Mouse (Mus musculus) spleen, embryonic (tissue): ENCODE data around the gene Slc22a23.
"Not testable (repeated sequence)": the region's sequence is repeated elsewhere in the genome, so short reads cannot be mapped to it uniquely, and the experiment has no call there.

ENCODE experiments used
- CTCF ChIA-PET: fragments of 350-600 bp; sonication (Branson Sonifier 250); formaldehyde crosslinking; loops from one replicate; lab custom pipeline; 2022; lab: Charles Lee

The Slc22a23 gene

GRCm38 (mm10) chr13:34345128-34346085, at the start of gene Slc22a23:
Gene Slc22a23 (minus strand): TSS chr13:34345182.
- CTCF ChIA-PET = interaction anchor here (1.0 kb wide), 1 partner anchor 51 kb away, joined by 3 read pairs; no protein-coding TSS in a partner anchor

DNA sequence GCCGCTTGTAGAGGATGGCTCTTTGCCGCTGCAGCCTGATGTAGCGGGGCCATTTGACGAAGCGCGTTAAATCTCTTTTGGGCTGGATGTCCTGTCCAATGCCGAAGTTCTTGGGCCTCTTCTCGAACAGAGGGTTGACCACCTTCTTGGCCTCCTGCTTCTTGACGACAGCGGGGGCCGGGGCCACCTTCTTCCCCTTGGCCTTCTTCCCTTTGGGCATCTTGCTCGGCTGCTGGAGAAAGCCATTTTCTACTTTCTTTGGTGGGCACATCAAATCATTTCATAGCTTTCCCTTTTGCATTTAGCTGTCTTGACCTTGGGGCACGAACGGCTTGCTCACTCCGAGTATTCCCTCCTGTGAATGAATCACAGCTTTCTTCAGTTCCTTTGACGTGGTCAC, 49.3 kb upstream of the Slc22a23 start:
- CTCF ChIA-PET = not testable (repeated sequence)

DNA sequence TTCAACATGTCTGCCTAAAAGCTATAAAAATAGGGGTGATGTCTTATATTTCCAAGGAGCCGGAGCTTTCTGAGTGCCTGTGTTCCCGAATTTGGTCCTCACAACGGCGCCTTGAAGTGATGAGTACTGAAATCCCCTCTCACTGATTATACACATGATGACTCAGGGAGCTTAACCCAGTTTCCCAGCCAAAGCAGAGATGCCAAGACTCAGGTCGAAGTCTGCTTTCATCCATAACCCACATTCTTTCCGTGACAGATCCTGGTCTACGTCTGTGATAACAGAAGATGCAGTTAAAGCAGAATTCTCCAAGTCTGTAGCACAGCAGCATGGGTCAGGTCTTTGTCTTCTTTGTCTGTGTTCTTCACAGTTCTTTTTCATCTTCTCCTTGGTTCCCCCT, 47.4 kb upstream of the Slc22a23 start:
- CTCF ChIA-PET = no interaction called here

GRCm38 (mm10) chr13:34388219-34388618, 43.2 kb upstream of the Slc22a23 start:
- CTCF ChIA-PET = no interaction called here

GRCm38 (mm10) chr13:34383416-34383815, 38.4 kb upstream of the Slc22a23 start:
- CTCF ChIA-PET = no interaction called here

DNA sequence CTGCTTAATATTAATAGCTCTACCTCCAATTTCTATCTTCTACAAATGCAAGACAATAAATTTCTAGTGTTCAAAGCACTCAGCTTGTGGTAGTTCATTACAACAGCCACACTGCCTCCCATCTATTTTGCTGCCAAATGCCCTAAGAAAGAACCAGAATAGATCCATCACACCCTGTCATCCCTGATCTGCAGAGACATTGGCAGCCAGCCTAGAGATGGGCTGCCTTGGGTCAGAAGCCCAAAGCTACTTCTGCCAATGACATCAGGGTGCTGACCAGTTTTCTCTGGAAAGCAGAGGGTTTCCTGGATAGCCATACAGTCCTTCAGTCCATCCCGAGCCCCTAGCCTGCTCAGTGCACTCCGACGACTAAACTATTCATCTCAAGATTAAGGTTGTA, 33.9 kb upstream of the Slc22a23 start:
- CTCF ChIA-PET = no interaction called here

DNA sequence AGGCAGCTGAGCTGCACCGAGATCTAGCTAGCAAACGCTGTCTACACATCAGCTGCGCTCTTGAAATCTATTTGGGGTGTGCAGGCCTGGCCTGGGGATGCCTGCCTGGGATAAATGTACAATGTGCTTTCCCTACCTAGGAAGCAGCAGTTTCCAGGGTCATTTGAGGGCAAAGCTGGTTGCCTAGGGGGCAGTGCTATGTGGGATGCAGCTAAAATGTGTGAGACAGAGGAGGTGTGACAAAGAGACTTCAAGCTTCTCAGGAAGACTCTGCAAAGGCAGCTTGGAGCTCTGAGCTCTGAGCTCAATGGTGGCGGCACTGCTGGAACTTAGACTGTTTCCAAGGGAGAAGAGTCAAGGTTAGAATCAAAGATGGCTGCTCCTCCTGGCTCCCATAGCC, 30.2 kb upstream of the Slc22a23 start:
- CTCF ChIA-PET = no interaction called here

GRCm38 (mm10) chr13:34372870-34373478, 28.0 kb upstream of the Slc22a23 start:
- CTCF ChIA-PET = no interaction called here

GRCm38 (mm10) chr13:34371951-34372869, 27.2 kb upstream of the Slc22a23 start:
- CTCF ChIA-PET = no interaction called here

DNA sequence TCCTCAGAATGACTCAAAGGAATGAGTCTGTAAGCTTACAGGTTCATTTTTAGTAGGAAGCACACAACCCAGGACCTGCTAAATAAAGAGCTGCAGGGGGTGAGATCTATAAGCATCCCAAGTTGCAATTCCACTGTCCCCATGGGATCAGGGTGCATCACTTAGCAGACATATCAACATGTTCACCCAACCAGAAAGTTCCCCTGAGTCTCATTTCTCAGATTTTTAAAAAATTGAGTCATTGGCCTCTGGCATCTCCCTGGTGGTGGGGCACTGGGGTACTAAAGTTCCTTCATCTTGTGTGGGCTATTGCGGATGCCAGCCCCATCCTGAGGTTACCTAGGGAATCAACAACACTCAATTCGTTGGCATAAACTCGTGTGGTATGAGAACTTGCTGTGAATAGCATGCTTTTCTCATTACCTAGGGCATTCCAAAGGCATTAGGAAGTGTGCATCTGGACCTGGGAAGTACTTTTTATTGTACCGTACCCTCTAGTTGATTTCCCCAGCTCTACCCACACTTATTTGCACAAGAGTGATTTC, 25.4 kb upstream of the Slc22a23 start:
- CTCF ChIA-PET = no interaction called here

DNA sequence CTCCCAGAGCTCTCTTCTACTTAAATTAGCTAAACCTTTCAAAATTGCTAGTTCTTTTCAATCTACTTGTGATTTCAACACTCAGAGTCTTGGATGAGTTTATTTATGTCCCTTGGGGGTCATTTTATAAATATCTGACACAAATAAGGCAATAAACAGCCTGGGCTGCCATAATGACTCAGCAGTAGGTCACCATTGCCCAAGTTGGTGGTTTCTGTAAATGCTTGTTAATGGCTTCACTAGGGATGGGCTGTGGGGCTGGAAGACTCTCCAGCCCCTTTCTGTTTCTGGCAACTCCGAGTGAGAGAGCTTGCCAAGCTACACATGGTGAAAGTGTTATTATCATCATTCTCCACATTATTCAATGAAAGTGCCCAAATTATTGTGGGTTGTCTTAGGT, 20.2 kb upstream of the Slc22a23 start:
- CTCF ChIA-PET = no interaction called here

DNA sequence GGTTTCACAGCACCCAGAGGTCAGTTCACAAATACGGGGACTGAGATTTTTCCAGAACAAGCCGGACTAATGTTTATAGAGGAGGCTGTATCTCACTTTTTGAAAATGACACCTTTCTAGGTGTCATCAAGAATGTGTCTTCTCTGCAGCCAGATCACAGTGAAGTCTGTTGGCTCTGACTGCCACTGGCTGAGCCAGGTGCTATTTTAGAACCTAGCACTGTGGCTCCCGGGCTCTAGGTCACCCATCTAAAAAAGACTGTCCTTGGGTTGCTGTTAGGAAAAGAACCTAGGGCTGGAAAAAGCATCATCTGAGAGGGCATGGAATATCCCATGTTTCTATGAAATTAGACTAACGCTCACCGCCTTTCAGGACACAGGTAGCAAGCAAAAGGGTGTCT, 10.7 kb upstream of the Slc22a23 start:
- CTCF ChIA-PET = no interaction called here

DNA sequence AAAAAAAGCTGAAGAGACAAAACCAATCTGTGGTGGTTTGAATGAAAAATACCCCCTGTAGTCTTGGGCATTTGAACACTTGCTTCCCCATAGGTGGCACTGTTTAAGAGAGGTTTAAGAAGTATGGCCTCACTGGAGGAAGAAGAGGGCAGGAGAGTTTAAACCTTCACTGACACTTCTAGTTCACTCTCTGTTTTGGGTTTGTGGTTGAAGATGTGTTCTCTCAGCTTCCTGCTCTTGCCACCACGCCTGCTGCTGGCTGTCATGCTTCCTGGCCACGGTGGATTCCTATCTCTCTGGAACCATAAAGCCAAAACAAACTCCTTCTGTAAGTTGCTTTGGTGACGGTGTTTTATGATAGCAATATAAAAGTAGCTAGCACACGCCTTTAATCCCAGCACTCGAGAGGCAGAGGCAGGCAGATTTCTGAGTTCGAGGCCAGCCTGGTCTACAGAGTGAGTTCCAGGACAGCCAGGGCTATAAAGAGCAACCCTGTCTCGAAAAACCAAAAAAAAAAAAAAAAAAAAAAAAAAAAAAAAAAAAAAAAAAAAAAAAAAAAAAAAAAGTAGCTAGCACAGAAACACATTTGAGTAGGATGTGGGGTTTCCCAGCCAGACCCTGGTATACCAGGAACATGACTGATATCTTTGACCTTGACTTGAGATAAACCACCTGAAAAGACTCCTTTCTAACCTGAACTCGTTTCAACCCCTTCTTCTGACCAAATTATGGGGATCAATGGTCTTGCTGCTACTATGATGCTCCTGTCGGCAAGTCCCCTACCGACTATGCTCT, 10.0 kb upstream of the Slc22a23 start:
- CTCF ChIA-PET = interaction anchor here (0.6 kb wide), 1 partner anchor 28 kb away, joined by 3 read pairs; no protein-coding TSS in a partner anchor

GRCm38 (mm10) chr13:34353241-34353640, 8.3 kb upstream of the Slc22a23 start:
- CTCF ChIA-PET = interaction anchor here (0.6 kb wide), 1 partner anchor 35 kb away, joined by 10 read pairs; no protein-coding TSS in a partner anchor

GRCm38 (mm10) chr13:34351437-34351836, 6.5 kb upstream of the Slc22a23 start:
- CTCF ChIA-PET = no interaction called here

- CTCF ChIA-PET = interaction anchor here (0.6 to 0.7 kb wide), 2 partner anchors 93 to 397 kb away, joined by 3 to 4 read pairs; no protein-coding TSS in a partner anchor
Observed at GRCm38 (mm10) chr13:34347960-34348889, 3.2 kb upstream of the Slc22a23 start.

DNA sequence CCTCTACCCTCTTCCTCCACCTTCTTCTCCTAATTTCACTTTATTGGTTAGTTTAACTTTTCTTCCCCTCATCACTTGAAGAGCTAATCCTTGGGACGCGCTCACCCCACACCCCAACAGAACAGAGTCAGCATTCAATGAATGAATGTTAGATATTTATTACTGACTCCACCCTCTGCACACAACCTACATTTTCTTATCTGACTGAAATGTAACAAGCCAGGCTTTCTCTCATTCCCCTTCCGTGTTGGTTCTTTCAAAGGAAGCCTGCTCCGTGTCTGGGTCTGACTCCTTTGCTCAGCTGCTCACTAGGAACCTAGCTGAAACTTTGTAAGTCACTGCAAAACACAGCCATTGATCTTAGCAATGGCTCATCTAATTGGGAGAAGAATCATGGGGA, 1.8 kb upstream of the Slc22a23 start:
- CTCF ChIA-PET = no interaction called here

GRCm38 (mm10) chr13:34346238-34346637, 1.3 kb upstream of the Slc22a23 start:
- CTCF ChIA-PET = interaction anchor here (1.0 kb wide), 1 partner anchor 52 kb away, joined by 3 read pairs; no protein-coding TSS in a partner anchor
